Mouse (Mus musculus) kidney, adult 2 months (tissue): ENCODE results near the gene Krtap3-2.

Experiments used
- CTCF ChIP-seq: fragments of 200-500 bp; conservative IDR thresholded peaks from 2 replicates; pipeline ENCODE4 v1.5.1; 2011; ENCODE audit warnings: low read depth, mild to moderate bottlenecking, control low read depth, low read length, moderate library complexity, mixed read lengths; ENCODE audit not compliant: insufficient read depth, insufficient read length
- POLR2A ChIP-seq: fragments of 200-500 bp; IDR thresholded peaks from one replicate; pipeline ENCODE4 v1.6.1; 2011; ENCODE audit warnings: low read depth, low read length, control low read depth

GRCm38 (mm10) chr11:99539721-99540120 lies 16.9 kb downstream of the Krtap3-2 start:
- TF ChIP-seq POLR2A: no peak
- no peak for TF ChIP-seq CTCF
